Mouse (Mus musculus) CH12.LX (cell line): ENCODE results near the gene Map7d1.

Experiments
- CTCF ChIP-seq, 2 experiments: IDR thresholded peaks in 1 of 2; conservative IDR thresholded peaks in 1 of 2; 2 replicates each; pipeline ENCODE4 v1.5.1; 2011 to 2012; ENCODE audit warnings: low read depth in 2 of 2, low read length in 2 of 2, improper control_type of control experiment in 1 of 2, inconsistent platforms in 1 of 2, mild to moderate bottlenecking in 1 of 2, moderate library complexity in 1 of 2
- E2F4 ChIP-seq: IDR thresholded peaks from 2 replicates; pipeline ENCODE4 v1.6.1; 2011; ENCODE audit warnings: low read depth, low read length, improper control_type of control experiment; ENCODE audit not compliant: insufficient replicate concordance
- ETS1 ChIP-seq: conservative IDR thresholded peaks from 2 replicates; pipeline ENCODE4 v1.6.1; 2012; ENCODE audit warnings: low read depth, mild to moderate bottlenecking, inconsistent platforms, low read length, improper control_type of control experiment, moderate library complexity
- HCFC1 ChIP-seq: IDR thresholded peaks from 2 replicates; pipeline ENCODE4 v1.6.1; 2012; ENCODE audit warnings: low read depth, mild to moderate bottlenecking, inconsistent platforms, low read length, improper control_type of control experiment
- JUND ChIP-seq: conservative IDR thresholded peaks from 2 replicates; pipeline ENCODE4 v1.6.1; 2011; ENCODE audit warnings: low read depth, low read length, improper control_type of control experiment
- MYC ChIP-seq: IDR thresholded peaks from 2 replicates; pipeline ENCODE4 v1.6.1; 2011; ENCODE audit warnings: low read depth, mild to moderate bottlenecking, improper control_type of control experiment, low read length
- NELFE ChIP-seq: IDR thresholded peaks from 2 replicates; pipeline ENCODE4 v1.6.1; 2011; ENCODE audit warnings: low read depth, low read length, improper control_type of control experiment
- POLR2A ChIP-seq: IDR thresholded peaks from 2 replicates; pipeline ENCODE4 v1.6.1; 2011; ENCODE audit warnings: low read depth, mild to moderate bottlenecking, improper control_type of control experiment, low read length
- SMC3 ChIP-seq: IDR thresholded peaks from 2 replicates; pipeline ENCODE4 v1.6.1; 2011; ENCODE audit warnings: low read depth, low read length, improper control_type of control experiment
- ZNF384 ChIP-seq: IDR thresholded peaks from 2 replicates; pipeline ENCODE4 v1.6.1; 2012; ENCODE audit warnings: low read depth, low read length, improper control_type of control experiment, inconsistent platforms

GRCm38 (mm10) chr4:126300916-126301583 is 44.9 kb upstream of the Map7d1 start:
- no peak for TF ChIP-seq MYC
- TF ChIP-seq CTCF (conservative IDR thresholded peaks at IDR 0.05 in 1 of 2, IDR thresholded peaks at IDR 0.05 in 1 of 2; ENCODE audit: low read depth in 2 of 2, low read length in 2 of 2): no peak
- no peak for TF ChIP-seq ZNF384
- TF ChIP-seq POLR2A: no peak
- no peak for TF ChIP-seq NELFE
- no peak for TF ChIP-seq E2F4
- no peak for TF ChIP-seq JUND
- no peak for TF ChIP-seq SMC3
- TF ChIP-seq HCFC1: no peak
- TF ChIP-seq ETS1: no peak
